Comparison of ENCODE assay signal across 8 mouse cellular contexts in the genomic region with DNA sequence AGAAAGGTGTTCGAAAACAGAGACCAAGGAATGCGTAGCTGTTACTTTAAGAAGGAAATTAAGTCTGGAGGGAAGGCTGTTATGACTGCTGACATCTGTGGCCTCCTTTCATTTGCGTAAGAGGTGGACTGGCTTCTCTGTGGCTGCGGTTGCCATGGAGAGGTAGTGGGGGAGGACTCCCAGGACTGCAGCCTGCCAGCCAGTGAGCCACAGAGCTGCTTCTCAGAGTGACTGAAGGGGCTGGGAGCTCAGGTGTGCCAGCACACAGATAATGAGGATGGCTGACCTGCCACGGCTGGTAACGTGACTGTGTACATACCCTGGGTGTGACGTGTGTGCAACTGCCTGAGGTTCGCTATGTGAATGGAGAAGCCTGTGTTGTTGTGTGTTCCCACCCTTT. TPM values are rescaled to one million over a fixed set of nuclear protein-coding genes. Genes with fewer than 3 reads are reported as not detected.
DNase-seq lines count a peak whose midpoint lies in the region; ATAC-seq lines count a peak whose summit lies in the region.

No protein-coding gene starts in this region.

- H3K27ac ChIP-seq in intestine, embryonic 15.5 days: no peak overlapping the region

- no peaks in the 10 kb centered on the region for H3K27me3 ChIP-seq in intestine, embryonic 15.5 days (replicated peaks)
- H3K27me3 ChIP-seq in megakaryocyte, embryonic 14.5 days (replicated peaks): no peaks in the 10 kb centered on the region

- peak; percentile 86 for ATAC-seq in intestine, embryonic 15.5 days

- intact Hi-C loops in left cerebral cortex, postnatal 10 days (cut with DNase I): loop anchor here (5.0 kb wide), 1 partner anchor 51 kb away; a partner anchor contains a TSS

- 0 out of 2 replicates have a peak overlapping the region, but pooled peaks have one; percentile 15 for H3K4me2 ChIP-seq in intestine, embryonic 15.5 days (replicated peaks)

- no peak overlapping the region for H3K9ac ChIP-seq in intestine, embryonic 15.5 days

- DNase-seq in adipocyte (ENCODE audit: low spot score): peak; percentile 55
- DNase-seq in embryo, embryonic 10.5 days (ENCODE audit: low spot score): peak; percentile 83
- DNase-seq in gastrocnemius, postnatal 25 days: peak; percentile 64
- peak; percentile 37 to 76 for DNase-seq in left cerebral cortex, postnatal 10 days (ENCODE audit: extremely low spot score in 1 of 2, low spot score in 2 of 2)
- peak; percentile 74 to 84 for DNase-seq in right cerebral cortex, adult 2 months (ENCODE audit: low spot score in 2 of 2)
- DNase-seq in c-Kit-positive CD71-positive TER-119-positive erythroid progenitor cells, embryonic 14.5 days (ENCODE audit: low spot score): no peak

- 23% methylated on average over 8 of the region's 8 CpGs for WGBS in intestine, embryonic 15.5 days

- no peaks in the 10 kb centered on the region for H3K36me3 ChIP-seq in intestine, embryonic 15.5 days
- peaks cover 22% of the 10 kb centered on the region for H3K36me3 ChIP-seq in megakaryocyte, embryonic 14.5 days (replicated peaks; ENCODE audit: low read length)

- H3K9me3 ChIP-seq in intestine, embryonic 15.5 days: no peaks in the 10 kb centered on the region
- peaks cover 4% of the 10 kb centered on the region; the same call in 1 of the 2 replicates for H3K9me3 ChIP-seq in megakaryocyte, embryonic 14.5 days

- H3K4me3 ChIP-seq in intestine, embryonic 15.5 days (replicated peaks): no peak overlapping the region
- H3K4me3 ChIP-seq in megakaryocyte, embryonic 14.5 days (replicated peaks): peak overlapping the region; percentile 91

- H3K4me1 ChIP-seq in intestine, embryonic 15.5 days (replicated peaks): peaks cover 4% of the 10 kb centered on the region
- H3K4me1 ChIP-seq in megakaryocyte, embryonic 14.5 days: peaks cover 85% of the 10 kb centered on the region

RNA-seq across cellular contexts. Expression of a gene that starts 51.2 kb away (rescaled TPM):
- total RNA-seq in gastrocnemius, postnatal 25 days (2021): 10 to 100 TPM; 12.4 to 14.4 TPM
- polyA plus RNA-seq in intestine, embryonic 15.5 days (2015; fragmentation: Nextera tagmentation; extraction: Ambion mirVana): 8.7 and 10.4 TPM in 2 replicates
- total RNA-seq in left cerebral cortex, postnatal 10 days (2021): 10 to 100 TPM; 63.4 to 73.0 TPM
- polyA plus RNA-seq in megakaryocyte, embryonic 14.5 days (2012; ENCODE audit: insufficient read depth, low replicate concordance): 38.2 and 122 TPM in 2 replicates

Comparison
In these comparisons a context has a peak if more than half of its experiments do, and no peak if none do; other contexts are left out.
1. RNA of a gene that starts 51.2 kb away (total RNA-seq): 63.4 to 73.0 TPM in left cerebral cortex, postnatal 10 days; 12.4 to 14.4 TPM in gastrocnemius, postnatal 25 days; every median in the first group is over 4 times any median in the second.